Mouse (Mus musculus) intestine, embryonic 14.5 days (tissue): ENCODE data around the gene Sla2. TPM values are rescaled to one million over a fixed set of nuclear protein-coding genes. Genes with fewer than 3 reads are reported as not detected.
"Not testable (repeated sequence)": the region's sequence is repeated elsewhere in the genome, so short reads cannot be mapped to it uniquely, and the experiment has no call there.

Experiments used
- ATAC-seq: fragments of 200-750 bp; cut with Nextera tagmentation; replicated peaks from 2 replicates; pipeline ENCODE4 v1.8.0; 2017; ENCODE audit warnings: low read depth, moderate number of reproducible peaks, moderate TSS enrichment, moderate library complexity; ENCODE audit not compliant: low FRiP score, low TSS enrichment
- DNase-seq: peaks from one replicate; pipeline ENCODE4 v3.0.0-alpha.2; 2018; ENCODE audit warnings: low spot score
- H3K27ac ChIP-seq: fragments of 300-500 bp; sonication (generic); 2 replicates; pipeline ENCODE4 v1.5.1; 2014; ENCODE audit warnings: low read depth, mild to moderate bottlenecking, control low read depth
- H3K27me3 ChIP-seq: fragments of 300-500 bp; sonication (generic); replicated peaks from 2 replicates; pipeline ENCODE4 v1.6.1; 2014; ENCODE audit warnings: low read length, control low read depth; ENCODE audit not compliant: control insufficient read depth, insufficient read depth
- H3K36me3 ChIP-seq: fragments of 300-500 bp; sonication (generic); 2 replicates; pipeline ENCODE4 v1.6.1; 2014; ENCODE audit warnings: low read length, control low read depth; ENCODE audit not compliant: control insufficient read depth, insufficient read depth
- H3K4me1 ChIP-seq: fragments of 300-500 bp; sonication (generic); replicated peaks from 2 replicates; pipeline ENCODE4 v1.6.1; 2014; ENCODE audit warnings: low read length, control low read depth, mixed read lengths; ENCODE audit not compliant: control insufficient read depth, insufficient read depth
- H3K4me2 ChIP-seq: fragments of 300-500 bp; sonication (generic); 2 replicates; pipeline ENCODE4 v1.6.1; 2014; ENCODE audit warnings: low read length
- H3K4me3 ChIP-seq: fragments of 300-500 bp; sonication (generic); 2 replicates; pipeline ENCODE4 v1.5.1; 2014; ENCODE audit warnings: low read depth, low read length, control low read depth, mixed read lengths
- H3K9ac ChIP-seq: fragments of 300-500 bp; sonication (generic); 2 replicates; pipeline ENCODE4 v1.6.1; 2014; ENCODE audit warnings: mild to moderate bottlenecking, low read length
- H3K9me3 ChIP-seq: fragments of 300-500 bp; sonication (generic); 2 replicates; pipeline ENCODE4 v1.6.1; 2016; ENCODE audit warnings: low read length, control low read depth; ENCODE audit not compliant: control insufficient read depth
- WGBS: fragments of 180-500 bp; shearing (Covaris S2); extraction: QIAGEN DNeasy Blood & Tissue Kit; methylation state at CpG from one replicate; pipeline ENCODE4 v1.1.7; 2014; 5-methylcytosine and 5-hydroxymethylcytosine counted together
- polyA plus RNA-seq: library from polyadenylated mRNA; unstranded; fragments of >200 nt; fragmentation: Nextera tagmentation; extraction: Ambion mirVana; gene quantifications from 2 replicates; pipeline ENCODE4 v1.2.1, GENCODE M21; 2014

The Sla2 gene
- polyA plus RNA-seq, 1 experiment from 2014 or later: 0.51 TPM

DNA sequence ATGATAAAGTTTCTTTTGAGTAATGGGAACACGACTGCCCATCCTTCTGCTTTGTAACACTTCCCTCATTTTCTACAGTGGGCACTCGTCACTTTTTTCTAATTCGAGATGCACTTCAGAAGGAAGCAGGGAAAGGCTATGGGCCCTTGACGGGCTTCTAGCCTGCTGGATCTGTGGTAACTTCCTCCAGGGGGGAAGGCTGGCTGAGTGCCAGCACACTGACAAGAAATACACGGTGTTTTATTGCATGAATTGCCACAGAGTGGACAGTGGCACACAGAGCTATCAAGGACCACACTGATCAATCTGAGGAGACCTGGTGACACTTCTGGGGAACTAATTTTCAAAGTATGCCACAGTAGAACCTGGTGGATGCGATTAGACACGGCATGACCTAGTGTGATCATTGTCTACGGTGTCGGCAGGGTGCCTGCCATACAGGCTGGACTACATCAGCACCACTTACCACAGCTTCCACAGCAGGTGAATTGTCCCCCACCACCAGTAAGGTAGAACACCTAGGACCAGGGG, 9.5 kb upstream of the Sla2 start:
- WGBS: 74% methylated on average over 9 of the region's 9 CpGs

GRCm38 (mm10) chr2:156894496-156895265, 7.7 kb upstream of the Sla2 start:
- H3K4me1 ChIP-seq: no peaks in the 10 kb centered on the region
- H3K4me2 ChIP-seq: no peak overlapping the region
- no peaks in the 10 kb centered on the region for H3K36me3 ChIP-seq
- no peak overlapping the region for H3K27ac ChIP-seq
- no peaks in the 10 kb centered on the region for H3K27me3 ChIP-seq
- ATAC-seq: no peak
- no peak for DNase-seq
- no peak overlapping the region for H3K9ac ChIP-seq
- 66% methylated on average over 15 of the region's 15 CpGs for WGBS
- H3K9me3 ChIP-seq: no peaks in the 10 kb centered on the region
- no peak overlapping the region for H3K4me3 ChIP-seq

More for the DNA sequence above, 9.5 kb upstream of the Sla2 start:
- Histone ChIP-seq H3K9ac (no peak overlapping the region), H3K9me3 (no peaks in the 10 kb centered on the region), H3K4me2 (no peak overlapping the region), H3K4me3 (no peak overlapping the region), H3K4me1 (no peaks in the 10 kb centered on the region), H3K36me3 (no peaks in the 10 kb centered on the region), H3K27ac (no peak overlapping the region), H3K27me3 (no peaks in the 10 kb centered on the region)
- no peak for DNase-seq
- ATAC-seq: no peak

GRCm38 (mm10) chr2:156892821-156893220, 5.8 kb upstream of the Sla2 start:
- H3K36me3 ChIP-seq: no peaks in the 10 kb centered on the region
- ATAC-seq: no peak
- no peak overlapping the region for H3K27ac ChIP-seq
- H3K9me3 ChIP-seq: no peaks in the 10 kb centered on the region
- no peak overlapping the region for H3K4me3 ChIP-seq
- H3K4me2 ChIP-seq: no peak overlapping the region
- no peaks in the 10 kb centered on the region for H3K4me1 ChIP-seq
- 75% methylated on average over 6 of the region's 6 CpGs for WGBS
- H3K27me3 ChIP-seq: no peaks in the 10 kb centered on the region
- DNase-seq: no peak
- no peak overlapping the region for H3K9ac ChIP-seq

DNA sequence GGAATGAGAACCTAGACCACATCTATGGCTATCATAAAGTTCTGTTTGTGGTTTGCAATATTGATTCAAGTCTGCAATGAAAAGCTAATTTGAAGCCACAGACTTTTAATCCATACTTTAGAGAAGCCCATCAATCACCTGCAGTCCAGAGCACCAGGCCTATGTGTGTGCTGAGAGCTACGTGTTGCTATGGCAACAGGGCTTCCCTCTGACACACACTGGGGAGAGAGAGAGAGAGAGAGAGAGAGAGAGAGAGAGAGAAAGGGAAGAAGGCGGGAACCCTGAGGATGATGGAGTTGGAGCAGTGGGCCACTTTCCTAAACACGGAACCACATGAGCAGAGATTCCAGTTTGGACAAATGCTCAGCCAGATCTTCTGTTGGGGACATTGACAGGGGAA, 5.2 kb upstream of the Sla2 start:
- no peaks in the 10 kb centered on the region for H3K9me3 ChIP-seq
- H3K4me2 ChIP-seq: no peak overlapping the region
- H3K36me3 ChIP-seq: no peaks in the 10 kb centered on the region
- H3K9ac ChIP-seq: no peak overlapping the region
- H3K27ac ChIP-seq: no peak overlapping the region
- H3K27me3 ChIP-seq: no peaks in the 10 kb centered on the region
- DNase-seq: no peak
- no peak for ATAC-seq
- WGBS: 14% methylated on average over 3 of the region's 3 CpGs
- no peaks in the 10 kb centered on the region for H3K4me1 ChIP-seq
- H3K4me3 ChIP-seq: no peak overlapping the region

- no peaks in the 10 kb centered on the region for H3K36me3 ChIP-seq
- no peak overlapping the region for H3K27ac ChIP-seq
- WGBS: 69% methylated on average over 3 of the region's 3 CpGs
- DNase-seq: no peak
- no peak overlapping the region for H3K9ac ChIP-seq
- H3K4me1 ChIP-seq: no peaks in the 10 kb centered on the region
- no peaks in the 10 kb centered on the region for H3K27me3 ChIP-seq
- no peak for ATAC-seq
- no peak overlapping the region for H3K4me2 ChIP-seq
- H3K9me3 ChIP-seq: no peaks in the 10 kb centered on the region
- no peak overlapping the region for H3K4me3 ChIP-seq
Measured at GRCm38 (mm10) chr2:156888490-156888889, 1.5 kb upstream of the Sla2 start.

DNA sequence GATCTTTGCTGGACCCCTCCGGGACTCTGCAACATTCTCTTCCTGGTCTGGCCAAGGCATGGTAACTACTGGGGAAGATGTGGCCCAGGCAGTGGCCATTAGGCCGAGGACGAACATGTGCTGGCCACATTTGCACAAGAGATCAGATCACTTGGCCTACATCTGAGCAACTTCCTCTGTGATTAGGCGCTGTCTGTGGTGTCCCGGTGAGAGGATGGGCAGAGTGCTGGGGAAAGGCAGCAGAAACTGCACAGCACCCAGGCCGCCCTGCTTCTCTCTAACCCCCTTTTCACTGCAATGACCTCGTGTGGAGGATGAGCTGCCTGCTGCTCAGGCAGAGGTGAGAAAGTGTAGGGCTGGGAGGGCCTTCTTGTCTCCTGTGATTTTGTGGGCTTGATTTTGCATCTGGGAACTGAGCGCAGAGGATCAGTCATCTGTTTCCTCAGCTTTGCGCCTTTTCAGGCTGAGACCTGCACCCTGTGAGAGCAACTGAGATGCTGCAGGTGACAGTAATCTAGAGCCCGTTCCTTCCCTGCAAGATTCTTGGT, 834 bp downstream of the Sla2 start:
- no peak for ATAC-seq
- 76% methylated on average over 10 of the region's 10 CpGs for WGBS

DNA sequence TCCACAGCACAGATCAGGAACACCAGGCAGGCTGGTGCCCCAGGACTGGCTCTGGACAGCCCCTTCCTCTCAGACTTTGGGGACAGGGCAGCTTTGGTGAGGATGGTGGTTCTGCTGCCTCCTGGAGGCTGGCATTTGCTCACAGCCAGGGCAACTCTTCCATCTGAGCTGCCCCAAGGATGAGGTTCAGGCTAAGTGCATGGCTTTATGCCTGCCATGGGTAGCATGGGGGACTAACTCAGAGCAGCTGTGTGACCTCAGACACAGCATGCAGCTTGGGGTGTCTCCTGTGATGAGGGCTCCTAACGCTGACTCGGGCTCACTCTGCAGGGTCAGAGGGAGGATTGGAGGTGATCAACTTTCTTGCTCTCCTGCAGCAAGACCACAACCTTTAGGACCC, 1.3 kb downstream of the Sla2 start:
- ATAC-seq, H3K4me3 ChIP-seq, H3K4me2 ChIP-seq, H3K27me3 ChIP-seq, H3K4me1 ChIP-seq, DNase-seq, H3K27ac ChIP-seq, H3K36me3 ChIP-seq, H3K9ac ChIP-seq, H3K9me3 ChIP-seq: not testable (repeated sequence)
- WGBS: 89% methylated on average over 2 of the region's 2 CpGs

More for the DNA sequence above, 834 bp downstream of the Sla2 start:
- Histone ChIP-seq H3K27ac (no peak overlapping the region), H3K4me1 (no peaks in the 10 kb centered on the region), H3K9me3 (no peaks in the 10 kb centered on the region), H3K36me3 (no peaks in the 10 kb centered on the region), H3K9ac (no peak overlapping the region), H3K4me3 (no peak overlapping the region), H3K27me3 (no peaks in the 10 kb centered on the region), H3K4me2 (no peak overlapping the region)
- no peak for DNase-seq

GRCm38 (mm10) chr2:156884396-156885211, 2.4 kb downstream of the Sla2 start:
- no peaks in the 10 kb centered on the region for H3K4me1 ChIP-seq
- ATAC-seq (no peak), DNase-seq (no peak)
- no peaks in the 10 kb centered on the region for H3K36me3 ChIP-seq
- H3K27me3 ChIP-seq: no peaks in the 10 kb centered on the region
- H3K4me2 ChIP-seq: no peak overlapping the region
- no peak overlapping the region for H3K27ac ChIP-seq
- no peak overlapping the region for H3K9ac ChIP-seq
- H3K4me3 ChIP-seq: no peak overlapping the region
- WGBS: 87% methylated on average over 10 of the region's 10 CpGs
- no peaks in the 10 kb centered on the region for H3K9me3 ChIP-seq
